Mouse (Mus musculus): ENCODE data around the gene Lipe. TPM values are rescaled to one million over a fixed set of nuclear protein-coding genes. Genes with fewer than 3 reads are reported as not detected.

The Lipe gene
- 17.7 TPM for polyA plus RNA-seq (2017; shearing (Covaris generic))

GRCm38 (mm10) chr7:25398610-25399009 lies at the start of gene Lipe:
Lipe (minus strand) TSS chr7:25398710.

GRCm38 (mm10) chr7:25412833-25413441 lies 14.4 kb upstream of the Lipe start, which contains the start of gene Cxcl17:
Cxcl17 (minus strand) TSS chr7:25412886.

GRCm38 (mm10) chr7:25369058-25369749 lies 29.3 kb downstream of the Lipe start, which contains the start of gene Cnfn:
Cnfn (minus strand) TSS chr7:25369724.

Other genes starting within 250 kb of the Lipe start
- 124 TPM for gene Pou2f2, start 219.0 kb downstream of the Lipe start, polyA plus RNA-seq (2017; shearing (Covaris generic))
- gene Dedd2, start 178.1 kb downstream of the Lipe start, polyA plus RNA-seq (2017; shearing (Covaris generic)) = 45.4 TPM
- 4.5 TPM for gene Zfp526, start 177.3 kb downstream of the Lipe start, polyA plus RNA-seq (2017; shearing (Covaris generic))
- 6.8 TPM for gene Gsk3a, start 160.9 kb downstream of the Lipe start, polyA plus RNA-seq (2017; shearing (Covaris generic))
- gene Erf, start 147.9 kb downstream of the Lipe start, polyA plus RNA-seq (2017; shearing (Covaris generic)) = 1.1 TPM
- gene Cic, start 131.0 kb downstream of the Lipe start, polyA plus RNA-seq (2017; shearing (Covaris generic)) = 40.8 TPM
- 46.0 TPM for gene Pafah1b3, start 100.7 kb downstream of the Lipe start, polyA plus RNA-seq (2017; shearing (Covaris generic))
- not detected for gene Prr19, start 97.3 kb downstream of the Lipe start, polyA plus RNA-seq (2017; shearing (Covaris generic))
- gene Tmem145, start 92.6 kb downstream of the Lipe start, polyA plus RNA-seq (2017; shearing (Covaris generic)) = not detected
- gene Megf8, start 81.5 kb downstream of the Lipe start, polyA plus RNA-seq (2017; shearing (Covaris generic)) = 0.22 TPM
- not detected for gene Cnfn, start 29.0 kb downstream of the Lipe start, polyA plus RNA-seq (2017; shearing (Covaris generic))
- 0.62 TPM for gene Cxcl17, start 14.2 kb upstream of the Lipe start, polyA plus RNA-seq (2017; shearing (Covaris generic))
- 0.89 TPM for gene Ceacam1, start 78.9 kb upstream of the Lipe start, polyA plus RNA-seq (2017; shearing (Covaris generic))
- gene Ceacam2, start 141.1 kb upstream of the Lipe start, polyA plus RNA-seq (2017; shearing (Covaris generic)) = not detected
- gene Erich4, start 217.2 kb upstream of the Lipe start, polyA plus RNA-seq (2017; shearing (Covaris generic)) = not detected
- 89.7 TPM for gene Dmac2, start 220.7 kb upstream of the Lipe start, polyA plus RNA-seq (2017; shearing (Covaris generic))
- 0.33 TPM for gene B3gnt8, start 227.9 kb upstream of the Lipe start, polyA plus RNA-seq (2017; shearing (Covaris generic))